In the genomic region with DNA sequence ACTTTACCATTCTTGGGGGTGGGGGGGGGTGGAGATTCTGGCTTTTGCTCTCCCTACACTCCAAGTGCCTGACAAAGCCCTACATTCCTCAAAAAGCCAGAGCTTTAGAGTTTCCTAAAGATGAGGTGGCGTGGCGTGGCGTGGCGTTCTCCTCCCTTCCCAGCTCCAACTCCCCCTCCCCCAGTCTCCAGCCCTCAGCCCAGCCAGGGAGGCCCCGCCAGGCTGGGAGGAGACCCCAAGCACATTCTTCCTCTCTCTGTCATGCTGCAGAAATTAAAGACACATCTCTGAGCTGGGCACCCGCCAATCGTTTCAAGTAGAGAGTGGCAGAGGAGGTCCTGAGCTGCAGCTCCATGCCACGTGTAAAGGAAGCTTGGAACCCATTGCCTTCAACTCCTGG, we compare ENCODE assay signal across 13 mouse cellular contexts. TPM values are rescaled to one million over a fixed set of nuclear protein-coding genes. Genes with fewer than 3 reads are reported as not detected.
DNase-seq lines count a peak whose midpoint lies in the region; ATAC-seq and TF ChIP-seq lines count a peak whose summit lies in the region.
"Had no signal": no experiment of that assay in that cellular context is flagged by ENCODE, and none has a peak within 500 bp of the region (broad histone marks: within the 10 kb centered on the region; RNA-seq: fewer than 3 reads in every experiment).

No protein-coding gene starts in this region.

- TF ChIP-seq POLR2A in heart, adult 2 months (IDR thresholded peaks at IDR 0.05; ENCODE audit: insufficient read depth, low read depth, low read length): no peak

- intact Hi-C loops in heart, adult 2 months (cut with DNase I): no loop called here
- intact Hi-C loops in heart, postnatal 25 days (cut with DNase I): loop anchor here (10.0 kb wide), 1 partner anchor 199 kb away; no protein-coding TSS in a partner anchor
- intact Hi-C loops in heart, postnatal 10 days (cut with DNase I): no loop called here

- no peaks in the 10 kb centered on the region for H3K36me3 ChIP-seq in heart, adult 2 months (ENCODE audit: control insufficient read depth, insufficient read depth, low read length)
- no peaks in the 10 kb centered on the region for H3K36me3 ChIP-seq in neural tube, embryonic 11.5 days (ENCODE audit: control insufficient read depth, insufficient read depth, low read length)
- no peaks in the 10 kb centered on the region for H3K36me3 ChIP-seq in stomach, embryonic 16.5 days (ENCODE audit: control insufficient read depth, insufficient read depth, low read length)

- H3K9ac ChIP-seq in heart, adult 2 months (ENCODE audit: low read depth, low read length): no peak overlapping the region
- H3K9ac ChIP-seq in neural tube, embryonic 11.5 days (ENCODE audit: low read length): no peak overlapping the region
- peak overlapping the region; percentile 63 for H3K9ac ChIP-seq in stomach, embryonic 16.5 days (ENCODE audit: low read length)

- peak overlapping the region; percentile 17; the same call in 1 of the 2 replicates for H3K27ac ChIP-seq in heart, adult 2 months
- no peak overlapping the region for H3K27ac ChIP-seq in neural tube, embryonic 11.5 days (ENCODE audit: low read depth, low read length)
- peak overlapping the region; percentile 97 for H3K27ac ChIP-seq in stomach, embryonic 16.5 days (ENCODE audit: low read length)

- no peak overlapping the region for H3K4me2 ChIP-seq in neural tube, embryonic 11.5 days (ENCODE audit: low read depth)
- peak overlapping the region; percentile 70 for H3K4me2 ChIP-seq in stomach, embryonic 16.5 days (ENCODE audit: low read depth, low read length)

- H3K9me3 ChIP-seq in neural tube, embryonic 11.5 days (ENCODE audit: control insufficient read depth, low read length): no peaks in the 10 kb centered on the region
- H3K9me3 ChIP-seq in stomach, embryonic 16.5 days (replicated peaks; ENCODE audit: control insufficient read depth, low read length): no peaks in the 10 kb centered on the region

- no peak for DNase-seq in heart, adult 2 months
- DNase-seq in heart, postnatal 25 days (ENCODE audit: low spot score): no peak
- peak; percentile 50 for DNase-seq in neural tube, embryonic 11.5 days (ENCODE audit: low spot score)
- DNase-seq in neural tube, embryonic 10.5 days (ENCODE audit: extremely low spot score, low spot score): no peak
- DNase-seq in heart, postnatal 10 days: peak; percentile 67 to 73
- DNase-seq in ovary, postnatal 14 days (ENCODE audit: low spot score): no peak
- no peak for DNase-seq in retina, embryonic 14.5 days (ENCODE audit: low spot score)
- DNase-seq: cerebellum, adult 2 months had no signal

- no peak for ATAC-seq in neural tube, embryonic 11.5 days (ENCODE audit: insufficient read depth, low FRiP score, low TSS enrichment)
- peak; percentile 6; the same call in 1 of the 2 replicates for ATAC-seq in stomach, embryonic 16.5 days (ENCODE audit: insufficient read depth, low FRiP score)
- ATAC-seq: activated CD4-positive, CD25-positive, alpha-beta regulatory T cell, adult 4 months; CD4-positive, CD25-positive, alpha-beta regulatory T cell, adult 4 months had no signal

- no peak for TF ChIP-seq EP300 in heart, adult 2 months (IDR thresholded peaks at IDR 0.05; ENCODE audit: insufficient read depth, low read depth, low read length)

- H3K4me1 ChIP-seq in heart, adult 2 months (ENCODE audit: control insufficient read depth, insufficient read depth, low read length): peaks cover 3% of the 10 kb centered on the region
- peaks cover 7% of the 10 kb centered on the region for H3K4me1 ChIP-seq in neural tube, embryonic 11.5 days (ENCODE audit: control insufficient read depth, insufficient read depth, low read length)
- peaks cover 37% of the 10 kb centered on the region for H3K4me1 ChIP-seq in stomach, embryonic 16.5 days (ENCODE audit: control insufficient read depth, insufficient read depth, low read length)

- H3K4me3 ChIP-seq in heart, adult 2 months: no peak overlapping the region
- no peak overlapping the region for H3K4me3 ChIP-seq in neural tube, embryonic 11.5 days (ENCODE audit: low read depth, low read length)
- peak overlapping the region; percentile 14; the same call in 1 of the 2 replicates for H3K4me3 ChIP-seq in stomach, embryonic 16.5 days (replicated peaks; ENCODE audit: low read length)

- WGBS in heart, adult 2 months: 38% methylated on average over 8 of the region's 8 CpGs
- WGBS in neural tube, embryonic 11.5 days: 14% methylated on average over 8 of the region's 8 CpGs
- WGBS in stomach, embryonic 16.5 days: 5% methylated on average over 8 of the region's 8 CpGs

- no peaks in the 10 kb centered on the region for H3K27me3 ChIP-seq in heart, adult 2 months (ENCODE audit: control insufficient read depth, insufficient read depth, low read length)
- H3K27me3 ChIP-seq in neural tube, embryonic 11.5 days (ENCODE audit: control insufficient read depth, insufficient read depth, low read length): peaks cover 30% of the 10 kb centered on the region
- H3K27me3 ChIP-seq in stomach, embryonic 16.5 days (ENCODE audit: control insufficient read depth, insufficient read depth, low read length): no peaks in the 10 kb centered on the region; the same call in 1 of the 2 replicates

- TF ChIP-seq CTCF in heart, adult 2 months (IDR thresholded peaks at IDR 0.05): no peak

- H3K79me2 ChIP-seq in heart, adult 2 months (replicated peaks; ENCODE audit: control insufficient read depth, insufficient read depth, low read length): no peaks in the 10 kb centered on the region

RNA-seq across cellular contexts. Expression of a gene that starts 2.4 kb away (rescaled TPM):
- 10 to 100 TPM; 51.1 to 82.4 TPM for total RNA-seq in heart, adult 2 months (2021)
- polyA plus RNA-seq in heart, adult 2 months (2012; rRNA removed): 48.7 and 67.7 TPM in 2 replicates
- total RNA-seq in heart, postnatal 25 days (2021): 100 to 1,000 TPM; 182 to 211 TPM
- polyA plus RNA-seq in neural tube, embryonic 11.5 days (2014; fragmentation: Nextera tagmentation; extraction: Ambion mirVana): 111 and 128 TPM in 2 replicates
- total RNA-seq in heart, postnatal 10 days (2021): 100 to 1,000 TPM; 869 to 988 TPM
- 2,066 and 2,076 TPM in 2 replicates for polyA plus RNA-seq in stomach, embryonic 16.5 days (2015; fragmentation: Nextera tagmentation; extraction: Ambion mirVana)

RNA-seq across cellular contexts. Expression of a gene that starts 33.8 kb away (rescaled TPM):
- not detected for total RNA-seq in heart, adult 2 months (2021)
- polyA plus RNA-seq in heart, adult 2 months (2012; rRNA removed): 0.25 TPM in 1 of 2 replicates, not detected in the other
- not detected for total RNA-seq in heart, postnatal 25 days (2021)
- not detected in 2 replicates for polyA plus RNA-seq in neural tube, embryonic 11.5 days (2014; fragmentation: Nextera tagmentation; extraction: Ambion mirVana)
- not detected for total RNA-seq in heart, postnatal 10 days (2021)
- polyA plus RNA-seq in stomach, embryonic 16.5 days (2015; fragmentation: Nextera tagmentation; extraction: Ambion mirVana): not detected in 2 replicates
- total RNA-seq: left cerebral cortex, postnatal 14 days had no signal
- polyA plus RNA-seq: activated CD4-positive, CD25-positive, alpha-beta regulatory T cell, adult 4 months; CD4-positive, CD25-positive, alpha-beta regulatory T cell, adult 4 months; cerebellum, adult 2 months; spleen, adult 2 months had no signal

RNA-seq across cellular contexts. Expression of a gene that starts 42.5 kb away (rescaled TPM):
- 100 to 1,000 TPM; 149 to 200 TPM for total RNA-seq in heart, adult 2 months (2021)
- 1,109 and 1,504 TPM in 2 replicates for polyA plus RNA-seq in heart, adult 2 months (2012; rRNA removed)
- 100 to 1,000 TPM; 142 to 163 TPM for total RNA-seq in heart, postnatal 25 days (2021)
- 1.9 and 2.2 TPM in 2 replicates for polyA plus RNA-seq in neural tube, embryonic 11.5 days (2014; fragmentation: Nextera tagmentation; extraction: Ambion mirVana)
- total RNA-seq in heart, postnatal 10 days (2021): 100 to 1,000 TPM; 123 to 128 TPM
- polyA plus RNA-seq in stomach, embryonic 16.5 days (2015; fragmentation: Nextera tagmentation; extraction: Ambion mirVana): 0.41 and 3.2 TPM in 2 replicates
- polyA plus RNA-seq: CD4-positive, CD25-positive, alpha-beta regulatory T cell, adult 4 months had no signal

RNA-seq across cellular contexts. Expression of a gene that starts 57.3 kb away (rescaled TPM):
- 10 to 100 TPM; 49.3 to 52.0 TPM for total RNA-seq in heart, adult 2 months (2021)
- polyA plus RNA-seq in heart, adult 2 months (2012; rRNA removed): 22.3 and 23.8 TPM in 2 replicates
- total RNA-seq in heart, postnatal 25 days (2021): 10 to 100 TPM; 45.5 to 52.6 TPM
- polyA plus RNA-seq in neural tube, embryonic 11.5 days (2014; fragmentation: Nextera tagmentation; extraction: Ambion mirVana): 15.3 and 17.0 TPM in 2 replicates
- 10 to 100 TPM; 51.3 to 58.5 TPM for total RNA-seq in heart, postnatal 10 days (2021)
- 6.6 and 8.0 TPM in 2 replicates for polyA plus RNA-seq in stomach, embryonic 16.5 days (2015; fragmentation: Nextera tagmentation; extraction: Ambion mirVana)

Comparison
In these comparisons a context has a peak if more than half of its experiments do, and no peak if none do; other contexts are left out.
1. DNase-seq: peak in neural tube, embryonic 11.5 days (single experiment) and heart, postnatal 10 days (2 of 2); none in heart, adult 2 months (0 of 2), heart, postnatal 25 days (single experiment), neural tube, embryonic 10.5 days (single experiment), ovary, postnatal 14 days (single experiment) and retina, embryonic 14.5 days (single experiment).
2. RNA of a gene that starts 2.4 kb away (total RNA-seq): 869 to 988 TPM in heart, postnatal 10 days; 182 to 211 TPM in heart, postnatal 25 days and 51.1 to 82.4 TPM in heart, adult 2 months; every median in the first group is over 4 times any median in the second.